Mouse (Mus musculus) urinary bladder, postnatal 0 days (tissue): ENCODE data around the gene Zscan18. TPM values are rescaled to one million over a fixed set of nuclear protein-coding genes. Genes with fewer than 3 reads are reported as not detected.

Source experiments
- polyA plus RNA-seq: library from polyadenylated mRNA; unstranded; fragments of >200 nt; fragmentation: Nextera tagmentation; extraction: Ambion mirVana; gene quantifications from 2 replicates; pipeline ENCODE4 v1.2.1, GENCODE M21; 2015

Zscan18 gene
- polyA plus RNA-seq: 1.2 and 1.3 TPM in 2 replicates

DNA sequence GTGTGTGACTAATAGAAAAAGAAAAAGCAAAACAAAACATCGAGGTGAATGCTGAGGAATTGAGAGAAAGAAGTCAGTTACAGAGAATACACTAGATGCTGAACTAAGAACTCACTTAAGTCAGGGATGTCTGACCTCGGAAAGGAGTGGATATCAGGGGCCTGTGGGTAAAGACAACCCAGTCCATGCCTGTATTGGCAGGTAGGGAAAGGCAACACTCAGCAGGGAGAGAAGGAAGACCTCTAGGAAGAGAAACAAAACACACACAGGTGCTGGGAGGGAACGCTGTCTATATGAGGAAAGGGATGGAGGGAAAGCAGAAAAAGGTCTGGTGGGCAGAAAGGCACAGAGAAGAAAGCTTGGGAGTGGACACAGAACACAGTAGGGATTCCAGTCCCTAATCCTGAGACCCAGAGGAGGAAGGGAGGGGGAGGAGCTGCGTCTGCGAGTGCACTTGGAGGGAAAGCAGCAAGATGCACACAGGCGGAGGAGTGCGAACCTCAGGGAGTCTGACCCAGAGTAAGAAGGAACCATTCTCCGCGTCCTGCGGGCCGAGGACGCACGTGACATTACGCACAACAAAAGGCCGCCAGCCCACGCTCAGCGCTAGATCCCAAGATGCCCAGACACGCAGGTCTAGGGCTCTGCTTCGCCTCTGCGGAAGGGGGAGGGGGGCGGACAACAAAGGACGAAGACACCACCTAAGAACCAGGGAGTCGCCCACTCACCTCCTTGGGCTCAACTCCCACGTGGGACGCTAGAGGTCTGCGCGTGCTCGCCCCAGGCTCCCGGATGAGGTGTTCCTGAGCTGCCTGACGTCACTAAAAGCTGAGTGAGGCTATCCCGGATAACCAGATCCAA lies at the start of gene Zscan18:
Gene Zscan18 (minus strand): TSS at position 770 of the 861 bp plus-strand sequence.

DNA sequence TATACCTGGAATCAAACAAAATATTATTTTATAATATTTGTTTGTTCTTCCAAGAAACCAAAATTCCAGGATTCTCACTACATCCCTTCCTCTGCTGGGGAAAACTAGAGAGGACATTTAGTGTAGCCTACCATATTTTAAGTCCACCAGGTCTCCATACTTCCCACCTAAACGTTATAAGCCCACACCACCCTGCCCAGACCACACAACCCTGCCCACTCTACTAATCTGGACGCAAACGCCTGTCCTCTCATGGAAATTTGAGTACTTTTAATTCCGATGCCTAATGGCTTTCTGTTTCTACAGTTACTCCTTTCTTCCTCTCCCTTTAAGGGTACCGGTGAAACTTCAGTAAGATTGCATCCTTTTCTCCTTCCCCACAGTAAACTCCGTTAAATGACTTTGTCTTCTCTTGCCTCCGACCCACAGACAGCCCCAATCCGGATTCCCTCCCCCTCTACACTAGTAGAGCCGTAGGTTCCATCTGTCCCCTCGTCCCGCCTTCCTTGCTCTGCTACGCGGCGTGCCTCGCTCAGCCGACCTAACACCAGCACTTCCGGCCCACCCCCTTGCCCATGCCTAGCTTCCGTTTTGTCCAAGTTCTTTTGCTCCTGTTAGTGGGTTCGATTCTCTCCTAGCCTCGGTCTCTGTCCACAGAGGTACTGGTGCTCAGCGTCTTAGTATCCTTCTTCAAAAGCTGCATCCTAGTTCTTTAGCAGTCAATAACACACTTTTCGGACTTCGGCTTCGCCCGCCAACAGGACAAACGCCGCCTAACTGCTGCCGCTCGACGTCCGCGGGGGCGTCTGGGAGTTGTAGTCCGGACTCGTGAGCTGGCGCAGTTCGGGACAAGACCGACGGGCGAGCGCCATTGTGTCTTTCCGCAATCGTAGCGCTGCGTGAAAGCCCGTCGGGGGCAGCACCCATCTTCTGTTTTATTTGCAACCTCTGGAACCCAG lies 31.0 kb upstream of the Zscan18 start, which contains the start of gene Zfp110:
Gene Zfp110 (plus strand): TSS at position 600 of the 959 bp plus-strand sequence.

DNA sequence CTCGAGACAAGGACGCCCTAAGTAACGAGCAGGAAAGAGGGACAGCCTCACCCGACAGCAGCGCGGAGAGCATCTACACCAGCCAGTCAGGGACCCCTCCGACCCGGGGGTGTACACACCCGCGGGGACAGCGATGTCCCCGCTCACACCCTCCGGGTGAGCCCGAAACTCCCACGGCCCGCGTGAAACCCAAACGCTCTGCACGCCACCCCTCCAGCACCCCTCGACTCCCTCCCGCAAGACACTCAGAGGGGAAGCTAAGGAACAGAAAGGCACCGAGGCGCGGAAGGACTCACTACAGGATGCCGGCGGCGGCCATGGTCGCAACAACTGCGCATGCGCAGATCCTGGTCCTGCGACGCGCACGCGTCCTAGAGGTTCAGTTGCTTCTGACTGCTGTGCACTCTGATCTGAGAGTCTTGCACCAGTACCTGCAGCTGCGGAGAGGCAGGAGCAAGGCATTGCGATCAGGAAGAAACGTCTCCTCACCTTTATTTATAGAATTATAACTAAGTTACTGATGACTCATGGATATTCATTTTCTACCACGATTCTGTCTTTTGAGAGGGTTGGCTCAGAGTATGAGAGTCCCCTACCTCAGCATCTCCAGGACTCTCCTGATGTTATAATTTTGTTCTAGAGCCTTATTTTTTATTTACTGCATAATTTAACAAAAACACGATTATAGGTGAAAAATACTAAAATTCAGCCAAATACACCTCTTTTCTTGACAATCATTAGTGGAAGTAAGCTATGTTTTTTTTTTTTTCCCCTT lies 15.3 kb upstream of the Zscan18 start, which contains the start of gene Zfp329:
Gene Zfp329 (minus strand): TSS at position 338 of the 775 bp plus-strand sequence.

DNA sequence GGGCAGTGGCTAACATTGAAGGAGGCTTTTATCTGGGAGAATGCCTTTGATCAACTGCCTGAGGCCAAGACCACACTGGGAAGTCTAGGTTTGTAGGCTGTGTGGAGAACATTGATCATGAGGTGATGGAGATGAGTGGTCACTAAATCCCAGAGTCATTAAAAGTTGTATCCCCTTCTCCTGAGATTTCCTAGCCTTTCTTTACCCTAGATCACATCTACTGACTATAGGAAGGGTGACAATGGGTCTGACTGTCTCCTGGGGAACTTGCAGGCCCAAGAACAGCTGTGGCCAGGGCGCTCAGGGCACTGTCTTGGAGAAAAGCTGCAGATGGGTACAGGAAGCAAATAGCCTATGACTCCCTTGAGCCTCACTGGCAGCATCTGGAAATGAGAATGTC lies 68.5 kb downstream of the Zscan18 start, which contains the start of gene Vmn2r56:
Gene Vmn2r56 (minus strand): TSS at position 101 of the 400 bp plus-strand sequence.

Other genes with a start within 250 kb of the Zscan18 start
- gene Vmn2r53, start 194.8 kb downstream of the Zscan18 start, polyA plus RNA-seq: not detected in 2 replicates
- not detected in 2 replicates for gene Vmn2r54, start 163.3 kb downstream of the Zscan18 start, polyA plus RNA-seq
- gene Vmn2r55, start 118.6 kb downstream of the Zscan18 start, polyA plus RNA-seq: not detected in 2 replicates
- not detected in 2 replicates for gene Vmn2r56, start 68.6 kb downstream of the Zscan18 start, polyA plus RNA-seq
- gene Zfp329, start 15.2 kb upstream of the Zscan18 start, polyA plus RNA-seq: 5.2 and 5.8 TPM in 2 replicates
- 18.0 and 18.1 TPM in 2 replicates for gene Zfp110, start 31.1 kb upstream of the Zscan18 start, polyA plus RNA-seq
- 1.5 and 1.6 TPM in 2 replicates for gene Zfp128, start 77.5 kb upstream of the Zscan18 start, polyA plus RNA-seq
- 5.3 and 5.7 TPM in 2 replicates for gene Zscan22, start 94.2 kb upstream of the Zscan18 start, polyA plus RNA-seq
- gene Rps5, start 118.7 kb upstream of the Zscan18 start, polyA plus RNA-seq: 736 and 897 TPM in 2 replicates
- gene Rnf225, start 123.8 kb upstream of the Zscan18 start, polyA plus RNA-seq: 1.3 and 1.9 TPM in 2 replicates
- gene Zfp324, start 162.2 kb upstream of the Zscan18 start, polyA plus RNA-seq: 5.2 and 5.5 TPM in 2 replicates
- gene Zfp446, start 174.2 kb upstream of the Zscan18 start, polyA plus RNA-seq: 2.6 and 2.9 TPM in 2 replicates
- 0.08 TPM in 1 of 2 replicates, not detected in the other for gene Slc27a5, start 194.6 kb upstream of the Zscan18 start, polyA plus RNA-seq
- 89.6 and 97.6 TPM in 2 replicates for gene Trim28, start 195.5 kb upstream of the Zscan18 start, polyA plus RNA-seq
- 7.3 and 8.5 TPM in 2 replicates for gene Zbtb45, start 206.4 kb upstream of the Zscan18 start, polyA plus RNA-seq
- gene Chmp2a, start 231.2 kb upstream of the Zscan18 start, polyA plus RNA-seq: 211 and 212 TPM in 2 replicates
- 90.5 and 91.6 TPM in 2 replicates for gene Ube2m, start 234.6 kb upstream of the Zscan18 start, polyA plus RNA-seq